Mouse (Mus musculus) embryonic facial prominence, embryonic 10.5 days (tissue): ENCODE data around the gene Trim27. TPM values are rescaled to one million over a fixed set of nuclear protein-coding genes. Genes with fewer than 3 reads are reported as not detected.

Source experiments
- DNase-seq: peaks from one replicate; pipeline ENCODE4 v3.0.0-alpha.2; 2017; ENCODE audit warnings: low spot score
- H3K27ac ChIP-seq: fragments of 300-500 bp; sonication (generic); replicated peaks from 2 replicates; pipeline ENCODE4 v1.5.1; 2016; ENCODE audit warnings: mild to moderate bottlenecking
- H3K27me3 ChIP-seq: fragments of 300-500 bp; sonication (generic); replicated peaks from 2 replicates; pipeline ENCODE4 v1.6.1; 2016; ENCODE audit warnings: low read depth, mild to moderate bottlenecking; ENCODE audit not compliant: poor library complexity, severe bottlenecking
- H3K36me3 ChIP-seq: fragments of 300-500 bp; sonication (generic); replicated peaks from 2 replicates; pipeline ENCODE4 v1.6.1; 2016; ENCODE audit warnings: mild to moderate bottlenecking, moderate library complexity
- H3K4me1 ChIP-seq: fragments of 300-500 bp; sonication (generic); 2 replicates; pipeline ENCODE4 v1.6.1; 2016
- H3K4me3 ChIP-seq: fragments of 300-500 bp; sonication (generic); 2 replicates; pipeline ENCODE4 v1.5.1; 2016; ENCODE audit warnings: mild to moderate bottlenecking, moderate library complexity
- H3K9me3 ChIP-seq: fragments of 300-500 bp; sonication (generic); 2 replicates; pipeline ENCODE4 v1.6.1; 2016; ENCODE audit warnings: mild to moderate bottlenecking
- WGBS: fragments of 180-500 bp; shearing (Covaris S2); methylation state at CpG from one replicate; pipeline ENCODE4 v1.1.7; 2016; 5-methylcytosine and 5-hydroxymethylcytosine counted together
- polyA plus RNA-seq: library from polyadenylated mRNA; unstranded; fragments of >200 nt; fragmentation: Nextera tagmentation; extraction: Ambion mirVana; gene quantifications from 2 replicates; pipeline ENCODE4 v1.2.1, GENCODE M21; 2016

The Trim27 gene
- 180 and 191 TPM in 2 replicates for polyA plus RNA-seq

GRCm38 (mm10) chr13:21179367-21179723 lies at the start of gene Trim27:
Gene Trim27, plus strand, starts transcription at chr13:21179445.
- H3K4me3 ChIP-seq, result peak within 1 kb of the TSS; percentile 98
- H3K27ac ChIP-seq, result peak within 1 kb of the TSS; percentile 96
- under 1% methylated on average over 15 of the region's 15 CpGs for WGBS
- peaks cover 33% of the 10 kb centered on the region for H3K4me1 ChIP-seq
- no peaks in the 10 kb centered on the region for H3K9me3 ChIP-seq
- peaks cover 28% of the 10 kb centered on the region for H3K36me3 ChIP-seq
- DNase-seq, result no peak
- no peaks in the 10 kb centered on the region for H3K27me3 ChIP-seq

DNA sequence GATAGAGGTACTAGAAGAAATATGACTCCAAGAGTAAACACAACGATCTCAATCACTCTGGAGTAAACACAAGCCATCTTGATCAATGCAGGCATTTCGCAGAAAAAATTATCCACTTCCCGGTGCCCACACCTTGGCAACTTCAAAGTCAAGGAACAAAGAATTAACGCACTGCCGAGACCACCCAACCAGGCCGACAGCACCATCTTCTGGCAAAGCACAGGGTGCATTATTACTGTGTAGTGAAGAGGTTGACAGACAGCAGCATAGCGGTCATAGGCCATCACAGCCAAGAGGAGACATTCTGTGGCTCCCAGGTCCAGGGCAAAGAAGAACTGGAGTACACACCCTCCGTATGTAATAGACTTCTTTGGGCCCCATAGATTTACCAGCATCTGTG lies 36.8 kb upstream of the Trim27 start:
- H3K27ac ChIP-seq, result no peak overlapping the region
- WGBS, result 53% methylated on average over 8 of the region's 8 CpGs
- no peaks in the 10 kb centered on the region; the same call in 1 of the 2 replicates for H3K27me3 ChIP-seq
- no peaks in the 10 kb centered on the region for H3K36me3 ChIP-seq
- no peaks in the 10 kb centered on the region for H3K4me1 ChIP-seq
- DNase-seq, result peak; percentile 18
- H3K9me3 ChIP-seq, result no peaks in the 10 kb centered on the region
- H3K4me3 ChIP-seq, result no peak overlapping the region

DNA sequence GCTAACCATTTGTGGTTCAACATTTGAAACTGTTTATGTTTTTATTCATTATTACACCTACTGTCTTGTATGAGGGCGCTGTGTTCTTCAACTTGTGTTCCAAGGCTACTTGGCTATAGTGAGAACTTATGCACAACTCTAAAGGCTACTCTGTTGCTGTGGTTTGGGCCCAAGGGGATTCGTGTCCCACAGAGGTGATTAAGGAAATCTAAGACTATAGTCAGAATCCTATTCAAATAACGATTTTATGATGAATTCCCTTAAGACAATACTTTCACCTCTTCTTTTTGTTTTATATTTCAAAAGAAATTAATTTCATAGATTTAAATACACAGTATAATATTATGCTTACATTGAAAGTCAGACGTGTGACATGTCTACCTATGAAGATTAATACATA lies 33.5 kb upstream of the Trim27 start, which contains the start of gene Olfr1368:
Gene Olfr1368, minus strand, starts transcription at position 101 of the 400 bp plus-strand sequence.
- Histone ChIP-seq H3K4me1 (no peaks in the 10 kb centered on the region), H3K27ac (no peak within 1 kb of the TSS), H3K4me3 (no peak within 1 kb of the TSS), H3K36me3 (no peaks in the 10 kb centered on the region), H3K27me3 (no peaks in the 10 kb centered on the region; the same call in 1 of the 2 replicates), H3K9me3 (no peaks in the 10 kb centered on the region)
- 79% methylated on average over 4 of the region's 4 CpGs for WGBS
- DNase-seq, result no peak

GRCm38 (mm10) chr13:21155888-21156287 lies 23.4 kb upstream of the Trim27 start:
- Histone ChIP-seq H3K36me3 (no peaks in the 10 kb centered on the region), H3K4me3 (no peak overlapping the region), H3K27ac (no peak overlapping the region), H3K9me3 (no peaks in the 10 kb centered on the region), H3K4me1 (peaks cover 10% of the 10 kb centered on the region), H3K27me3 (no peaks in the 10 kb centered on the region)
- no peak for DNase-seq
- 82% methylated on average over 5 of the region's 5 CpGs for WGBS

DNA sequence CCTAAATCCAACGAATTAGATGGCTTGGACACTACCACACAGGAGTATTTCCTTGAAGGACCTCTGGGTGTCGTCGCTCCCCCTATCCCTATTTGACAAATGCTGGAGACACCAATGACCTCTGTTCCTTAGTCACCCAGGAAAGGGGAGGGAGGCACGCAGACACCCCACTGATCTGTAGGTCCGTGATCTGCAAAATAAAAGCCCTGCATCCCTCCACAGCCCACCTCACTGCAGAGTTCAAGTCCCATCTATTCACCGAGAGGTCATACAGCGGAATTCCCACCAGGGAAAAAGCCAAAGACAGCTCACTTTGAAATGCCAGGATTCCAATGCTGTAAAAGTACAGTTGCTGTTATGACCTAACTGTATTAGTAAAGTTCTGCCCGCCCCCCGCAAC lies 21.2 kb upstream of the Trim27 start:
- Histone ChIP-seq H3K4me1 (peaks cover 13% of the 10 kb centered on the region), H3K27ac (no peak overlapping the region), H3K36me3 (no peaks in the 10 kb centered on the region), H3K9me3 (no peaks in the 10 kb centered on the region), H3K4me3 (peak overlapping the region; percentile 63), H3K27me3 (no peaks in the 10 kb centered on the region)
- DNase-seq, result no peak
- WGBS, result 6% methylated on average over 9 of the region's 9 CpGs

- DNase-seq, result peak; percentile 91
- H3K36me3 ChIP-seq, result no peaks in the 10 kb centered on the region
- under 1% methylated on average over 19 of the region's 19 CpGs for WGBS
- no peaks in the 10 kb centered on the region for H3K9me3 ChIP-seq
- peaks cover 13% of the 10 kb centered on the region for H3K4me1 ChIP-seq
- no peak overlapping the region for H3K27ac ChIP-seq
- no peaks in the 10 kb centered on the region for H3K27me3 ChIP-seq
- peak overlapping the region; percentile 63 for H3K4me3 ChIP-seq
These were observed 20.3 kb upstream of the Trim27 start for GRCm38 (mm10) chr13:21158785-21159474.

DNA sequence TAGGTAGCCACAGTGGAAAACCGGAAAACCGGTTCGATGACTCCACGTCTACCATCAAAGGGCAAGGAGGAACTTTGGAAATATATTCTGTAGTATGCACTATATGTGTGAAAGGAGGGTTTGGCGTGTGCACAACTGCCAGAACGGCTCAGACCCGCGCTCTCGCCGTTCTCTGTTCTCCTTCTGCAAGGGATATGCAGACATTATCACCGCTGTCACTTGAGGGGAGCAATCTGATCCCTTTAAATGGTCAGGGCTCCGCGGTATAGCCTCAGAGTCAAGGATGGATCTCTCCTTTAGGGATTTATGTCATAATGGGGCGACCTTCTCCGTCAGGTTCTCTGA lies 19.8 kb upstream of the Trim27 start:
- no peaks in the 10 kb centered on the region for H3K36me3 ChIP-seq
- peak overlapping the region; percentile 63 for H3K4me3 ChIP-seq
- under 1% methylated on average over 15 of the region's 15 CpGs for WGBS
- H3K27me3 ChIP-seq, result no peaks in the 10 kb centered on the region
- no peaks in the 10 kb centered on the region for H3K9me3 ChIP-seq
- DNase-seq, result peak; percentile 41
- no peak overlapping the region for H3K27ac ChIP-seq
- peaks cover 13% of the 10 kb centered on the region for H3K4me1 ChIP-seq

DNA sequence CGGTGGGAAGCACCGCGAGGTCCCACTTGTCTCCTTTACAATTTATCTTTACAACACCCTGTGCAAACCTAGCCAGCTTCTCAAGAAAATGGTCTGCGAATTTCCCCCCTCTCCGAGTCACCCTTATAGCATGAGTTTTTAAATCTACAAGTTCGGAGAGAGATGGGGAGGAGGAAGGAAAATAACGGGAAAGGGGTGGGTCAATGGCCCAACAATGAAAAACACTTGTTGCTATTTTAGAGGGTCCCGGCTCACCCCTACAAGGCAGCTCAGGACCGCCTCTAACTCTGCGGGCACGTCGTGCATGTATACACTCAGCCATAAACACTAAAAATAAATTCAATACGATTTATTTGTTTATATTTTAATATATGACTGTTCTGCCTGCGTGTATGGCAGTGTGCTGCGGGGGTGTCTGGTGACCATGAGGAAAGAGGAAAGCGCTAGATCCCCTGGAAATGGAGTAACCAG lies 19.2 kb upstream of the Trim27 start:
- Histone ChIP-seq H3K36me3 (no peaks in the 10 kb centered on the region), H3K4me3 (peak overlapping the region; percentile 63), H3K27me3 (no peaks in the 10 kb centered on the region), H3K9me3 (no peaks in the 10 kb centered on the region), H3K4me1 (peaks cover 13% of the 10 kb centered on the region), H3K27ac (no peak overlapping the region)
- under 1% methylated on average over 16 of the region's 16 CpGs for WGBS
- peak; percentile 38 for DNase-seq

GRCm38 (mm10) chr13:21160657-21161590 lies 18.3 kb upstream of the Trim27 start:
- Histone ChIP-seq H3K36me3 (no peaks in the 10 kb centered on the region), H3K27ac (no peak overlapping the region), H3K27me3 (no peaks in the 10 kb centered on the region), H3K4me3 (peak overlapping the region; percentile 63), H3K4me1 (peaks cover 13% of the 10 kb centered on the region), H3K9me3 (no peaks in the 10 kb centered on the region)
- under 1% methylated on average over 32 of the region's 32 CpGs for WGBS
- peak; percentile 91 for DNase-seq

GRCm38 (mm10) chr13:21161591-21161990 lies 17.7 kb upstream of the Trim27 start:
- Histone ChIP-seq H3K4me3 (peak overlapping the region; percentile 63), H3K27me3 (no peaks in the 10 kb centered on the region), H3K4me1 (peaks cover 13% of the 10 kb centered on the region), H3K9me3 (no peaks in the 10 kb centered on the region), H3K27ac (no peak overlapping the region), H3K36me3 (no peaks in the 10 kb centered on the region)
- DNase-seq, result no peak
- 55% methylated on average over 2 of the region's 2 CpGs for WGBS

DNA sequence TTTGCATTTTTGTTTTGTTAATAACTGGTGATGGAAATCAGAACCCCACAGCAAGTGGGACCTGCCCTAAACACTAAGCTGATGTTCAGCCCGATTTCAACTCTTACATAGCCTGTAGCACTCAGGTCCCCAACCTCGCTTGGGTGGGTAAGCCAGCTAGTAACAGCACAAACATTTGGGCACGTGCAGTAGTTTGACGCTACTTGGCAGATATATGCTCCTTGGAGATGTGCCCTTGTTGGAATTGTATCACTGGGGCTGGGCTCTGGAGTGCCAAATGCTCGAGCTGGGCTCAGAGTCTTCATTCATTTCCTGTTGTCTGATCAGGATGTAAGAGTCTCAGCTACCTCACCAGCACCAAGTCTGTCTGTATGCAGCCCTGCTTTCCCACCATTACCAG lies 16.7 kb upstream of the Trim27 start:
- DNase-seq, result no peak
- Histone ChIP-seq H3K4me1 (peaks cover 13% of the 10 kb centered on the region), H3K4me3 (no peak overlapping the region), H3K9me3 (no peaks in the 10 kb centered on the region), H3K27me3 (no peaks in the 10 kb centered on the region), H3K27ac (no peak overlapping the region), H3K36me3 (no peaks in the 10 kb centered on the region)
- 56% methylated on average over 5 of the region's 5 CpGs for WGBS

DNA sequence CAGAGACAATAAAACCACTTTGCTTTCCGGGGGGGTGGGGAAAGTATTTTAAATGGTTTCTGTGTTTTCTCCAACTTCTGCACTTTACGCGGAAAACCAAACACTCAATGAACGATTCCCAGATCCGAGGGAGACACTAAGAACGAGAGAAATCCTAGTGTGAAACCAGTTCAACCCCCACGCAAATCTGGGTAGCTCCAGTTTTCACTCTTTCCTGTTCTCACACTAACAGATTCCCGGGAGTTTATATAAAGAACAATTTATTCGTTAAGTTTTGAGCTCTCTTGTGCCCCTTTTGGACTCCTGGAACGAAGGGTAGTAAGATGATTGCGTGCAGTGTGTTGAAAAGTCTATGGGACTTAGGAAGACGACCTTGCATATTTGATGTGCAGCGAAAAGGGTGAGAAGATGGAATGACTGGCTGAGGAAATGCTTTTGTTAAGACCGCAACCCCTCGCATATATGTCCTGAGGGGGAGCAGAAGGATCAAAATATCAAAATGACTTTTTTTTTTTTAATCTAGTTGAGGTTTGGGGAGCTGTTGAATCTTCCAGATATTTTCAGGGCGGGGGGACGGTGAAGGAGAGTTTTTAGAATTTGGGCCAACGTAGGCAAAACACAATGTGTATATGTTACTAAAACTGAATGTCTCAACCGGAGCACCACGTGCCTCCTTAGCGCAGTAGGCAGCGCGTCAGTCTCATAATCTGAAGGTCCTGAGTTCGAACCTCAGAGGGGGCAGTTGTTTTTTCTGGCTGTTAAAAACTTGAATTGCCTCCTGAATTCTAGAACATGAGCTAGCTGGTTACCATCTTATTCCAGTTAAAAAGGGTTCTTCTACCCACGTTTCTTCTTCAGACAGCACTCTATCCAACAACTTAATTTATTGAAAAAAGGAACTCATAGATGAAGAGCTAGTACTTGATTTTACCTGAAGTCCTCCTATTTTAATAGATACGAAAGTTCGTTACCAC lies 12.0 kb upstream of the Trim27 start:
- Histone ChIP-seq H3K4me3 (peak overlapping the region; percentile 65), H3K9me3 (no peaks in the 10 kb centered on the region), H3K4me1 (peaks cover 12% of the 10 kb centered on the region), H3K36me3 (no peaks in the 10 kb centered on the region), H3K27ac (no peak overlapping the region), H3K27me3 (no peaks in the 10 kb centered on the region)
- DNase-seq, result peak; percentile 80
- 1% methylated on average over 27 of the region's 27 CpGs for WGBS
